14 mouse cellular contexts compared by ENCODE assay signal in the genomic region with DNA sequence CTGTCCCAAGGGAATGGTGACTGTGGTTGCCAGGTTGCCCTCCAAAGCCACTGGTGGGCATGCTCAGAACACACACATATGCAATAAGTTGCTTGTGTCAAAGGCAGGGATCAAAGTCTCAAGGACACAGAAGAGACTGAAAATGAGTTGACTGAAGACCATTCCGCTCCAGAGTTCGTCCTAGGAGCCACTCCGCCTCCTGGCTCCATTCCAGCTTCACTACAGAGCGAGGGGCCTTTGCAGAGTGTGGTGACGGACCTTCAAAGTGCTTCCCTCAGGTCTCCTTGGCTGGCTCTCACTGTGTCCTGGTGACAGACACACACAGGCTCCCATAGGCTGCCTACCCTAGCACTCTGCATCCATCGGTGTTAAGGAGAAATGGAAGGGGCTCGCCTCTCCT. TPM values are rescaled to one million over a fixed set of nuclear protein-coding genes. Genes with fewer than 3 reads are reported as not detected.
DNase-seq lines count a peak whose midpoint lies in the region; ATAC-seq and TF ChIP-seq lines count a peak whose summit lies in the region.
"Had no signal": no experiment of that assay in that cellular context is flagged by ENCODE, and none has a peak within 500 bp of the region (broad histone marks: within the 10 kb centered on the region; RNA-seq: fewer than 3 reads in every experiment).

No protein-coding gene starts in this region.

- peak overlapping the region; percentile 18; the same call in 1 of the 2 replicates for H3K4me2 ChIP-seq in heart, postnatal 0 days (ENCODE audit: low read depth, low read length)
- no peak overlapping the region for H3K4me2 ChIP-seq in midbrain, embryonic 14.5 days (ENCODE audit: low read length)
- H3K4me2 ChIP-seq in midbrain, embryonic 11.5 days: no peak overlapping the region
- H3K4me2 ChIP-seq in liver, postnatal 0 days (ENCODE audit: low read depth, low read length): no peak overlapping the region

- H3K4me1 ChIP-seq in heart, postnatal 0 days (ENCODE audit: control insufficient read depth, insufficient read depth): peaks cover 4% of the 10 kb centered on the region; the same call in 1 of the 2 replicates
- peaks cover 5% of the 10 kb centered on the region; the same call in 1 of the 2 replicates for H3K4me1 ChIP-seq in midbrain, embryonic 14.5 days (ENCODE audit: control insufficient read depth, insufficient read depth, low read length)
- H3K4me1 ChIP-seq in midbrain, embryonic 11.5 days (ENCODE audit: control insufficient read depth, insufficient read depth, low read length): no peaks in the 10 kb centered on the region
- no peaks in the 10 kb centered on the region for H3K4me1 ChIP-seq in liver, postnatal 0 days (ENCODE audit: insufficient read depth)
- H3K4me1 ChIP-seq: embryonic facial prominence, embryonic 10.5 days; limb, embryonic 10.5 days had no signal

- no peak overlapping the region for H3K4me3 ChIP-seq in heart, postnatal 0 days (ENCODE audit: low read depth, low read length)
- no peak overlapping the region for H3K4me3 ChIP-seq in midbrain, embryonic 14.5 days (replicated peaks; ENCODE audit: low read depth, low read length)
- H3K4me3 ChIP-seq in midbrain, embryonic 11.5 days (ENCODE audit: low read depth, low read length): no peak overlapping the region
- no peak overlapping the region for H3K4me3 ChIP-seq in liver, postnatal 0 days (ENCODE audit: low read depth, low read length)
- H3K4me3 ChIP-seq: embryonic facial prominence, embryonic 10.5 days; limb, embryonic 10.5 days had no signal

- peak; percentile 44 for DNase-seq in adrenal gland, postnatal 10 days
- no peak for DNase-seq in adrenal gland, adult 8-10 months
- DNase-seq in heart, postnatal 0 days (ENCODE audit: low spot score): peak; percentile 44
- no peak for DNase-seq in heart, postnatal 14 days
- peak; percentile 39 for DNase-seq in midbrain, embryonic 14.5 days
- no peak for DNase-seq in midbrain, embryonic 11.5 days (ENCODE audit: low spot score, missing footprints)
- no peak for DNase-seq in liver, postnatal 0 days
- DNase-seq in frontal cortex, postnatal 25 days (ENCODE audit: low spot score in 2 of 2): no peak
- DNase-seq: cerebellum, adult 8-10 months; thymus, postnatal 14 days had no signal

- TF ChIP-seq CTCF in heart, postnatal 0 days (IDR thresholded peaks at IDR 0.05; ENCODE audit: low read depth): no peak
- TF ChIP-seq CTCF in liver, postnatal 0 days (IDR thresholded peaks at IDR 0.05; ENCODE audit: low read depth): no peak

- no peak overlapping the region for H3K9ac ChIP-seq in heart, postnatal 0 days (replicated peaks; ENCODE audit: low read depth, low read length)
- no peak overlapping the region for H3K9ac ChIP-seq in midbrain, embryonic 14.5 days (replicated peaks; ENCODE audit: low read length)
- no peak overlapping the region for H3K9ac ChIP-seq in midbrain, embryonic 11.5 days (ENCODE audit: low read length)
- no peak overlapping the region for H3K9ac ChIP-seq in liver, postnatal 0 days (replicated peaks)

- no peaks in the 10 kb centered on the region for H3K27me3 ChIP-seq in heart, postnatal 0 days (ENCODE audit: control insufficient read depth, insufficient read depth, low read length)
- no peaks in the 10 kb centered on the region for H3K27me3 ChIP-seq in midbrain, embryonic 14.5 days (ENCODE audit: control insufficient read depth, insufficient read depth, low read length)
- no peaks in the 10 kb centered on the region for H3K27me3 ChIP-seq in midbrain, embryonic 11.5 days (ENCODE audit: control insufficient read depth, insufficient read depth, low read length)
- H3K27me3 ChIP-seq in liver, postnatal 0 days (ENCODE audit: insufficient read depth, low read length): no peaks in the 10 kb centered on the region

- peak; percentile 76 for ATAC-seq in heart, postnatal 0 days (ENCODE audit: insufficient read depth, low read depth)
- no peak for ATAC-seq in midbrain, embryonic 14.5 days (ENCODE audit: low FRiP score, low TSS enrichment)
- no peak for ATAC-seq in midbrain, embryonic 11.5 days (ENCODE audit: low FRiP score)
- peak; percentile 66 for ATAC-seq in liver, postnatal 0 days
- ATAC-seq: hindbrain, embryonic 16.5 days; lung, postnatal 0 days had no signal

- H3K9me3 ChIP-seq in heart, postnatal 0 days (replicated peaks; ENCODE audit: control insufficient read depth, low read length): no peaks in the 10 kb centered on the region
- H3K9me3 ChIP-seq in midbrain, embryonic 14.5 days (ENCODE audit: control insufficient read depth, low read length): no peaks in the 10 kb centered on the region
- no peaks in the 10 kb centered on the region for H3K9me3 ChIP-seq in midbrain, embryonic 11.5 days (ENCODE audit: control insufficient read depth, low read length)
- H3K9me3 ChIP-seq in liver, postnatal 0 days (ENCODE audit: low read length): no peaks in the 10 kb centered on the region
- H3K9me3 ChIP-seq: embryonic facial prominence, embryonic 10.5 days; limb, embryonic 10.5 days had no signal

- peaks cover 17% of the 10 kb centered on the region; the same call in 1 of the 2 replicates for H3K36me3 ChIP-seq in heart, postnatal 0 days (replicated peaks; ENCODE audit: control insufficient read depth, insufficient read depth, low read length)
- 0 out of 2 replicates have a peak, but pooled peaks cover 4% of the 10 kb centered on the region for H3K36me3 ChIP-seq in midbrain, embryonic 14.5 days (ENCODE audit: control insufficient read depth, insufficient read depth, low read length)
- H3K36me3 ChIP-seq in midbrain, embryonic 11.5 days (ENCODE audit: control insufficient read depth, insufficient read depth, low read length): no peaks in the 10 kb centered on the region
- peaks cover 12% of the 10 kb centered on the region for H3K36me3 ChIP-seq in liver, postnatal 0 days (replicated peaks; ENCODE audit: insufficient read depth, low read length)
- H3K36me3 ChIP-seq: embryonic facial prominence, embryonic 10.5 days; limb, embryonic 10.5 days had no signal

- H3K27ac ChIP-seq in heart, postnatal 0 days (ENCODE audit: low read depth): peak overlapping the region; percentile 44; the same call in 1 of the 2 replicates
- H3K27ac ChIP-seq in midbrain, embryonic 14.5 days (replicated peaks; ENCODE audit: low read depth, low read length): no peak overlapping the region
- H3K27ac ChIP-seq in midbrain, embryonic 11.5 days (ENCODE audit: low read depth, low read length): no peak overlapping the region
- peak overlapping the region; percentile 44; the same call in 1 of the 2 replicates for H3K27ac ChIP-seq in liver, postnatal 0 days (ENCODE audit: low read depth)
- H3K27ac ChIP-seq: embryonic facial prominence, embryonic 10.5 days; limb, embryonic 10.5 days had no signal

- TF ChIP-seq EP300 in heart, postnatal 0 days (IDR thresholded peaks at IDR 0.05; ENCODE audit: low read depth): no peak
- no peak for TF ChIP-seq EP300 in liver, postnatal 0 days (IDR thresholded peaks at IDR 0.05; ENCODE audit: low read depth)

- 24% methylated on average over 7 of the region's 7 CpGs for WGBS in heart, postnatal 0 days
- WGBS in midbrain, embryonic 14.5 days: 57% methylated on average over 7 of the region's 7 CpGs
- WGBS in midbrain, embryonic 11.5 days: 77% methylated on average over 7 of the region's 7 CpGs
- WGBS in liver, postnatal 0 days (ENCODE audit: insufficient replicate concordance): 71% methylated on average over 7 of the region's 7 CpGs

- intact Hi-C loops in heart, postnatal 14 days (cut with DNase I): no loop called here

RNA-seq across cellular contexts. Expression of gene Gmpr, which starts 46.4 kb away (rescaled TPM):
- 100 to 1,000 TPM; 118 to 230 TPM for total RNA-seq in adrenal gland, postnatal 10 days (2021)
- 10 to 100 TPM; 19.0 to 42.8 (median 24.0) TPM for total RNA-seq in adrenal gland, adult 8-10 months (2022)
- total RNA-seq in heart, postnatal 0 days (2014; rRNA removed; ENCODE audit: low replicate concordance): 195 TPM in 2 replicates
- polyA plus RNA-seq in heart, postnatal 0 days (2015; fragmentation: Nextera tagmentation; extraction: Ambion mirVana): 282 and 284 TPM in 2 replicates
- total RNA-seq in heart, postnatal 14 days (2021): 100 to 1,000 TPM; 166 to 175 TPM
- polyA plus RNA-seq in midbrain, embryonic 14.5 days (2014; fragmentation: Nextera tagmentation; extraction: Ambion mirVana): 26.1 and 27.0 TPM in 2 replicates
- polyA plus RNA-seq in midbrain, embryonic 11.5 days (2014; fragmentation: Nextera tagmentation; extraction: Ambion mirVana): 19.5 and 20.5 TPM in 2 replicates
- polyA plus RNA-seq in liver, postnatal 0 days (2015; fragmentation: Nextera tagmentation; extraction: Ambion mirVana): 63.6 and 75.5 TPM in 2 replicates

Comparison
In these comparisons a context has a peak if more than half of its experiments do, and no peak if none do; other contexts are left out.
1. DNase-seq: peak in adrenal gland, postnatal 10 days (single experiment), heart, postnatal 0 days (single experiment) and midbrain, embryonic 14.5 days (single experiment); none in adrenal gland, adult 8-10 months (single experiment), heart, postnatal 14 days (0 of 2), midbrain, embryonic 11.5 days (single experiment), liver, postnatal 0 days (single experiment) and frontal cortex, postnatal 25 days (0 of 2).
2. ATAC-seq: peak in heart, postnatal 0 days (single experiment) and liver, postnatal 0 days (single experiment); none in midbrain, embryonic 14.5 days (single experiment) and midbrain, embryonic 11.5 days (single experiment).
3. H3K27ac ChIP-seq: peak in heart, postnatal 0 days (single experiment) and liver, postnatal 0 days (single experiment); none in midbrain, embryonic 14.5 days (single experiment) and midbrain, embryonic 11.5 days (single experiment).